Mouse (Mus musculus) WW6 (cell line): ENCODE measurements around the gene Smagp.

Experiments
- DNase-seq: peaks from one replicate; pipeline ENCODE4 v3.0.0-alpha.2; 2013; ENCODE audit warnings: low read depth, low spot score

Gene Smagp

GRCm38 (mm10) chr15:100592817-100593216 lies 43.9 kb downstream of the Smagp start:
- DNase-seq, result no peak

- no peak for DNase-seq
These were observed 46.3 kb downstream of the Smagp start for GRCm38 (mm10) chr15:100590436-100590835.

GRCm38 (mm10) chr15:100588297-100588696 lies 48.4 kb downstream of the Smagp start:
- DNase-seq, result no peak

- DNase-seq, result no peak
These were observed 49.6 kb downstream of the Smagp start for GRCm38 (mm10) chr15:100587166-100587565.

- no peak for DNase-seq
These were observed 50.8 kb downstream of the Smagp start for GRCm38 (mm10) chr15:100585931-100586330.

- no peak for DNase-seq
These were observed 56.6 kb downstream of the Smagp start for GRCm38 (mm10) chr15:100580108-100580507.

- no peak for DNase-seq
These were observed 58.8 kb downstream of the Smagp start for GRCm38 (mm10) chr15:100577972-100578371.

GRCm38 (mm10) chr15:100576810-100577209 lies 59.9 kb downstream of the Smagp start:
- DNase-seq, result no peak

GRCm38 (mm10) chr15:100576392-100576791 lies 60.3 kb downstream of the Smagp start:
- DNase-seq, result no peak

GRCm38 (mm10) chr15:100575366-100575765 lies 61.4 kb downstream of the Smagp start:
- DNase-seq, result no peak

GRCm38 (mm10) chr15:100574378-100574777 lies 62.4 kb downstream of the Smagp start:
- no peak for DNase-seq

GRCm38 (mm10) chr15:100573946-100574345 lies 62.8 kb downstream of the Smagp start:
- DNase-seq, result no peak
